Mouse (Mus musculus) heart, adult 8-10 months (tissue): ENCODE measurements at regions not wholly inside any gene's neighbourhood (a gene's known extent, or its start where the extent isn't known, plus 50 kb on each side); places are given as distances from the start of the nearest gene placed in this dataset.
A peak's percentile ranks its signal among the peaks of the same experiment; 100 is the strongest.

Experiments used
- DNase-seq: peaks from one replicate; pipeline ENCODE4 v3.0.0; 2022; ENCODE audit warnings: low spot score

GRCm38 (mm10) chr10:16714526-16714925, 1008.5 kb upstream of the Cited2 start:
- no peak for DNase-seq

- no peak for DNase-seq
These were observed 980.8 kb upstream of the Cited2 start for GRCm38 (mm10) chr10:16742246-16742645.

GRCm38 (mm10) chr10:16751546-16751945, 971.5 kb upstream of the Cited2 start:
- no peak for DNase-seq

GRCm38 (mm10) chr10:16789641-16790243, 933.3 kb upstream of the Cited2 start:
- peak; percentile 59 for DNase-seq

- DNase-seq, result no peak
These were observed 919.0 kb upstream of the Cited2 start for GRCm38 (mm10) chr10:16803978-16804377.

GRCm38 (mm10) chr10:16810716-16811115, 912.3 kb upstream of the Cited2 start:
- no peak for DNase-seq

GRCm38 (mm10) chr10:16814013-16814412, 909.0 kb upstream of the Cited2 start:
- no peak for DNase-seq

GRCm38 (mm10) chr10:16861534-16861933, 861.5 kb upstream of the Cited2 start:
- DNase-seq, result no peak

- no peak for DNase-seq
These were observed 856.1 kb upstream of the Cited2 start for GRCm38 (mm10) chr10:16866914-16867313.

GRCm38 (mm10) chr10:16874131-16874530, 848.9 kb upstream of the Cited2 start:
- no peak for DNase-seq

- DNase-seq, result no peak
These were observed 844.8 kb upstream of the Cited2 start for GRCm38 (mm10) chr10:16878197-16878596.

GRCm38 (mm10) chr10:16893316-16893715, 829.7 kb upstream of the Cited2 start:
- DNase-seq, result no peak

- no peak for DNase-seq
These were observed 827.7 kb upstream of the Cited2 start for GRCm38 (mm10) chr10:16895332-16895731.

GRCm38 (mm10) chr10:16922888-16923287, 800.1 kb upstream of the Cited2 start:
- no peak for DNase-seq

GRCm38 (mm10) chr10:16923851-16924250, 799.2 kb upstream of the Cited2 start:
- DNase-seq, result peak; percentile 13

GRCm38 (mm10) chr10:16937705-16938104, 785.3 kb upstream of the Cited2 start:
- no peak for DNase-seq

- DNase-seq, result no peak
These were observed 771.4 kb upstream of the Cited2 start for GRCm38 (mm10) chr10:16951636-16952035.

- DNase-seq, result no peak
These were observed 762.0 kb upstream of the Cited2 start for GRCm38 (mm10) chr10:16960971-16961370.

GRCm38 (mm10) chr10:16962463-16962862, 760.6 kb upstream of the Cited2 start:
- no peak for DNase-seq

GRCm38 (mm10) chr10:16978770-16979169, 744.2 kb upstream of the Cited2 start:
- DNase-seq, result no peak

- DNase-seq, result no peak
These were observed 732.8 kb upstream of the Cited2 start for GRCm38 (mm10) chr10:16990227-16990626.

GRCm38 (mm10) chr10:16993789-16994188, 729.2 kb upstream of the Cited2 start:
- peak; percentile 57 for DNase-seq

GRCm38 (mm10) chr10:16994526-16994925, 728.5 kb upstream of the Cited2 start:
- DNase-seq, result peak; percentile 60

- DNase-seq, result no peak
These were observed 728.0 kb upstream of the Cited2 start for GRCm38 (mm10) chr10:16995010-16995409.
